Mouse (Mus musculus) limb, embryonic 14.5 days (tissue): ENCODE results near the gene Pitpnb. TPM values are rescaled to one million over a fixed set of nuclear protein-coding genes. Genes with fewer than 3 reads are reported as not detected.

ENCODE experiments used
- ATAC-seq: fragments of 200-750 bp; cut with Nextera tagmentation; 2 replicates; pipeline ENCODE4 v1.8.0; 2017; ENCODE audit warnings: low read depth, moderate number of reproducible peaks, moderate TSS enrichment; ENCODE audit not compliant: low FRiP score
- DNase-seq: peaks from one replicate; pipeline ENCODE4 v3.0.0-alpha.2; 2015; ENCODE audit warnings: low spot score
- H3K27ac ChIP-seq: fragments of 300-500 bp; sonication (generic); replicated peaks from 2 replicates; pipeline ENCODE4 v1.5.1; 2014; ENCODE audit warnings: low read depth, mild to moderate bottlenecking, low read length, moderate library complexity, mixed read lengths
- H3K27me3 ChIP-seq: fragments of 300-500 bp; sonication (generic); 2 replicates; pipeline ENCODE4 v1.6.1; 2014; ENCODE audit warnings: low read length, mixed read lengths; ENCODE audit not compliant: control insufficient read depth, insufficient read depth
- H3K36me3 ChIP-seq: fragments of 300-500 bp; sonication (generic); 2 replicates; pipeline ENCODE4 v1.6.1; 2014; ENCODE audit warnings: mild to moderate bottlenecking, low read length, moderate library complexity, mixed read lengths; ENCODE audit not compliant: control insufficient read depth, insufficient read depth
- H3K4me1 ChIP-seq: fragments of 300-500 bp; sonication (generic); 2 replicates; pipeline ENCODE4 v1.6.1; 2014; ENCODE audit warnings: antibody characterized with exemption, low read length, mixed read lengths; ENCODE audit not compliant: control insufficient read depth, insufficient read depth
- H3K4me2 ChIP-seq: fragments of 300-500 bp; sonication (generic); replicated peaks from 2 replicates; pipeline ENCODE4 v1.6.1; 2014; ENCODE audit warnings: low read depth, mild to moderate bottlenecking, low read length, moderate library complexity; ENCODE audit not compliant: severe bottlenecking
- H3K4me3 ChIP-seq: fragments of 300-500 bp; sonication (generic); replicated peaks from 2 replicates; pipeline ENCODE4 v1.5.1; 2014; ENCODE audit warnings: low read length
- H3K9ac ChIP-seq: fragments of 300-500 bp; sonication (generic); 2 replicates; pipeline ENCODE4 v1.6.1; 2014; ENCODE audit warnings: mild to moderate bottlenecking, low read depth, low read length, moderate library complexity; ENCODE audit not compliant: severe bottlenecking
- H3K9me3 ChIP-seq: fragments of 300-500 bp; sonication (generic); 2 replicates; pipeline ENCODE4 v1.6.1; 2016; ENCODE audit warnings: low read length; ENCODE audit not compliant: control insufficient read depth
- POLR2A ChIP-seq: fragments of 200-500 bp; IDR thresholded peaks from 2 replicates; pipeline ENCODE4 v1.8.0; 2012; ENCODE audit warnings: inconsistent platforms, mild to moderate bottlenecking, moderate library complexity, borderline replicate concordance; ENCODE audit not compliant: insufficient read depth, insufficient read length; ENCODE audit errors: extremely low read depth
- WGBS: fragments of 180-500 bp; shearing (Covaris S2); extraction: QIAGEN DNeasy Blood & Tissue Kit; methylation state at CpG from one replicate; pipeline ENCODE4 v1.1.7; 2014; 5-methylcytosine and 5-hydroxymethylcytosine counted together
- polyA plus RNA-seq, 2 experiments: library from polyadenylated mRNA; depleted of rRNA in 1 of 2; stranded (reverse) in 1 of 2; unstranded in 1 of 2; fragments of >200 nt; fragmentation: Nextera tagmentation in 1 of 2; extraction: Ambion mirVana in 1 of 2; gene quantifications; 2 replicates each; pipeline versions ENCODE4 v1.2.1 to v1.2.3; 2012 to 2014

Pitpnb gene
- polyA plus RNA-seq, 2 experiments = 89.6 to 103 TPM

- no peaks in the 10 kb centered on the region for H3K27me3 ChIP-seq
- H3K4me3 ChIP-seq = no peak overlapping the region
- ATAC-seq (no peak), DNase-seq (no peak)
- H3K9me3 ChIP-seq = no peaks in the 10 kb centered on the region
- no peak overlapping the region for H3K9ac ChIP-seq
- H3K36me3 ChIP-seq = peaks cover 49% of the 10 kb centered on the region
- no peak for TF ChIP-seq POLR2A
- no peak overlapping the region for H3K4me2 ChIP-seq
- 70% methylated on average over 6 of the region's 6 CpGs for WGBS
- no peak overlapping the region for H3K27ac ChIP-seq
- no peaks in the 10 kb centered on the region; the same call in 1 of the 2 replicates for H3K4me1 ChIP-seq
Observed at GRCm38 (mm10) chr5:111363446-111364062, 33.0 kb downstream of the Pitpnb start.

DNA sequence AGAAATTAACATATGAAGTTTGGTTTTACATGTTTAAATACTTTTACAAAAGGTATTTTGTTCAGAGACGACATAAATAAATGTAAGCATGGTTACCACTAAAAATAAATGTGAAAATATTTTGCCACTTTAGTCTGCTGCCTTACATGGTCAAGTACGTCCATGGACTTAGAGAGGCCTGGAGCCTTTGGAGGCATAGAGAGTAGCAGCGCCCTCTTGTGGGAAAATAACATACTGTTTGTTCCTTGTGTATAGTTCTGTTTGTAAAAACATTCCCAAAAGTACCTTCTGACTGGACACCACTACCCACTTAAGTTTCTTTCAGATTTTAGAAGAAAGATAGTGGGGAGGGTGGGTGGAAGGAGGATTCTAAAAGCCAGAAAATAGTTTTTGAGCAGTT lies 34.0 kb downstream of the Pitpnb start:
- H3K4me1 ChIP-seq = no peaks in the 10 kb centered on the region; the same call in 1 of the 2 replicates
- H3K27ac ChIP-seq = no peak overlapping the region
- DNase-seq (peak; percentile 85), ATAC-seq (no peak)
- no peak overlapping the region for H3K4me2 ChIP-seq
- 43% methylated on average over 3 of the region's 3 CpGs for WGBS
- no peaks in the 10 kb centered on the region for H3K27me3 ChIP-seq
- peaks cover 49% of the 10 kb centered on the region for H3K36me3 ChIP-seq
- H3K9ac ChIP-seq = no peak overlapping the region
- TF ChIP-seq POLR2A = no peak
- no peak overlapping the region for H3K4me3 ChIP-seq
- no peaks in the 10 kb centered on the region for H3K9me3 ChIP-seq

- TF ChIP-seq POLR2A = no peak
- 33% methylated on average over 5 of the region's 5 CpGs for WGBS
- ATAC-seq (no peak), DNase-seq (no peak)
- H3K4me3 ChIP-seq = no peak overlapping the region
- no peak overlapping the region for H3K9ac ChIP-seq
- peaks cover 49% of the 10 kb centered on the region for H3K36me3 ChIP-seq
- H3K27me3 ChIP-seq = no peaks in the 10 kb centered on the region
- H3K4me2 ChIP-seq = no peak overlapping the region
- H3K9me3 ChIP-seq = no peaks in the 10 kb centered on the region
- no peaks in the 10 kb centered on the region; the same call in 1 of the 2 replicates for H3K4me1 ChIP-seq
- no peak overlapping the region for H3K27ac ChIP-seq
Observed at GRCm38 (mm10) chr5:111366140-111366539, 35.6 kb downstream of the Pitpnb start.

DNA sequence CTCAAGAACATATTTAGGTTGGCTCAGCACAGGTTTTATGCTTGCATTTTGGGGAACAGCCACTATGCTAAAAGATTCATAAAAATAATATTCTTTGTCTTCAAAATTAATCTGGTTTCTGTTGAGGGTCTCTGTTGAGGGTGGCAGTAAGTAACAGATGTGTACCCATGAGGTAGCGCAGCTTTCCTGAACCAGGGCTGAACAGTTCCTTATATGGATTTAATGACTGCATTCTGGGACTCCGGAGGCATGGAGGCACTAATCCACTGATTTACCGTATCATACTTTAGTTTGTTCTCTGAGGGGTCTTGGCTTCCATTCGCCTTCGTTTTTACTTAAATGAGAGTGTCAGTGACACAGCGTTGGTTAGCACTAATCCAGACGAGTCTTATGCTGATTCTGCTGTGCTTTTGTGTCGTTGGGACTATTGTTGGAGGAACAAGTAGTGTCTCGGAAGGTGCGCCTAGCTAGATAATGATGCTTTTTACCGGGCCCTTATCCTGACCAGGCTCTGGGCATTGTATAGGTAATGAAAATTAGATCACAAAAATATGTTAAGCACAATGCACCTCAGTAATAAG lies 37.5 kb downstream of the Pitpnb start:
- Histone ChIP-seq H3K9ac (no peak overlapping the region), H3K36me3 (peaks cover 52% of the 10 kb centered on the region), H3K27ac (no peak overlapping the region), H3K4me2 (no peak overlapping the region), H3K4me3 (no peak overlapping the region), H3K9me3 (no peaks in the 10 kb centered on the region), H3K4me1 (no peaks in the 10 kb centered on the region; the same call in 1 of the 2 replicates), H3K27me3 (no peaks in the 10 kb centered on the region)
- WGBS = 75% methylated on average over 11 of the region's 11 CpGs
- DNase-seq (no peak), ATAC-seq (no peak)
- no peak for TF ChIP-seq POLR2A

GRCm38 (mm10) chr5:111368576-111368975 lies 38.0 kb downstream of the Pitpnb start:
- Histone ChIP-seq H3K9me3 (no peaks in the 10 kb centered on the region), H3K9ac (no peak overlapping the region), H3K4me3 (no peak overlapping the region), H3K36me3 (peaks cover 56% of the 10 kb centered on the region), H3K4me2 (no peak overlapping the region), H3K27me3 (no peaks in the 10 kb centered on the region), H3K4me1 (no peaks in the 10 kb centered on the region; the same call in 1 of the 2 replicates), H3K27ac (no peak overlapping the region)
- TF ChIP-seq POLR2A = no peak
- ATAC-seq (no peak; the same call in 1 of the 2 replicates), DNase-seq (no peak)
- WGBS = 79% methylated on average over 5 of the region's 5 CpGs
